Comparison of ENCODE assay signal across 8 mouse cellular contexts in the genomic region with DNA sequence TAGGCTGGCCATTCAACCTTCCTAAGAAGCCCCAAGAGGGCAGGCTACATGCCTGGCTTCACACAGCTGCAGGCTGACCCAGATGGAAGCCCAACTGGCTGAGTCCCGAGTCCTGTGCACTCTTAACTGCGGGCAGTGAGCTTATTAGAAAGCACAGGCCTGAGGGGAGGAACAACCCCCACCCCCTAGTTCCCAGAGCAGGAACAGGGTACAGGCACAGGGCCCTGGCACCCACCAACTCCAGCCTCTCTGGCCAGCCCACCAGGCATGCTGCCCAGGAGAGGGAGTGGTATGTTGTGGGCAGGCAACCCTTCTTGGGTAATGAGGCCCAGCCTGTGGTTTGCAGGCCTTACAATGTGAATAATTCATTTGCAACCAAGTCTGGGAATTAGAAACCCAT. TPM values are rescaled to one million over a fixed set of nuclear protein-coding genes. Genes with fewer than 3 reads are reported as not detected.
DNase-seq lines count a peak whose midpoint lies in the region; ATAC-seq lines count a peak whose summit lies in the region.

No protein-coding gene starts in this region.

- H3K9me3 ChIP-seq in heart, embryonic 10.5 days = no peaks in the 10 kb centered on the region
- no peaks in the 10 kb centered on the region for H3K9me3 ChIP-seq in heart, embryonic 12.5 days (replicated peaks)

- H3K27me3 ChIP-seq in heart, embryonic 10.5 days (ENCODE audit: insufficient read depth, poor library complexity, severe bottlenecking) = no peaks in the 10 kb centered on the region
- H3K27me3 ChIP-seq in heart, embryonic 12.5 days (replicated peaks) = no peaks in the 10 kb centered on the region; the same call in 1 of the 2 replicates

- 83% methylated on average over 2 of the region's 2 CpGs for WGBS in heart, embryonic 10.5 days
- 72% methylated on average over 2 of the region's 2 CpGs for WGBS in heart, embryonic 12.5 days

- no peak for ATAC-seq in heart, embryonic 12.5 days (ENCODE audit: insufficient number of reproducible peaks, low FRiP score)

- no peak overlapping the region for H3K9ac ChIP-seq in heart, embryonic 12.5 days

- H3K4me1 ChIP-seq in heart, embryonic 10.5 days = peaks cover 60% of the 10 kb centered on the region
- H3K4me1 ChIP-seq in heart, embryonic 12.5 days (replicated peaks) = peaks cover 53% of the 10 kb centered on the region

- no peak overlapping the region for H3K4me3 ChIP-seq in heart, embryonic 10.5 days
- no peak overlapping the region for H3K4me3 ChIP-seq in heart, embryonic 12.5 days

- H3K4me2 ChIP-seq in heart, embryonic 12.5 days = no peak overlapping the region

- DNase-seq in heart, embryonic 10.5 days (ENCODE audit: low spot score) = no peak
- DNase-seq in Muller cell, postnatal 12 days (ENCODE audit: inconsistent ontology term) = peak; percentile 97
- DNase-seq in gastrocnemius, adult 18-20 months (ENCODE audit: low spot score) = peak; percentile 73
- DNase-seq in layer of hippocampus, postnatal 14 days (ENCODE audit: low spot score in 2 of 2) = peak; percentile 69 to 91
- DNase-seq in right cerebral cortex, postnatal 10 days (ENCODE audit: low spot score in 2 of 2) = peak; percentile 89 to 92
- no peak for DNase-seq in urinary bladder, adult 2 months (ENCODE audit: low spot score)
- DNase-seq in lung, postnatal 36 days = no peak

- H3K36me3 ChIP-seq in heart, embryonic 10.5 days = no peaks in the 10 kb centered on the region
- no peaks in the 10 kb centered on the region for H3K36me3 ChIP-seq in heart, embryonic 12.5 days

- H3K27ac ChIP-seq in heart, embryonic 10.5 days = peak overlapping the region; percentile 39
- H3K27ac ChIP-seq in heart, embryonic 12.5 days (ENCODE audit: poor library complexity, severe bottlenecking) = no peak overlapping the region

RNA-seq across cellular contexts. Expression of a gene that starts 7.1 kb away (rescaled TPM):
- 15.2 and 18.5 TPM in 2 replicates for polyA plus RNA-seq in heart, embryonic 10.5 days (2016; fragmentation: Nextera tagmentation; extraction: Ambion mirVana)
- polyA plus RNA-seq in heart, embryonic 12.5 days (2016; fragmentation: Nextera tagmentation; extraction: Ambion mirVana) = 7.6 and 9.1 TPM in 2 replicates
- total RNA-seq in gastrocnemius, adult 18-20 months (2021) = under 1 TPM in 1 of 2 experiments, not detected in 1; 0.05 TPM
- total RNA-seq in layer of hippocampus, postnatal 14 days (2021) = 1 to 10 TPM; 6.6 to 8.5 TPM
- polyA plus RNA-seq in urinary bladder, adult 2 months (2012; rRNA removed) = 3.3 and 4.5 TPM in 2 replicates

Comparison
In these comparisons a context has a peak if more than half of its experiments do, and no peak if none do; other contexts are left out.
1. DNase-seq: peak in Muller cell, postnatal 12 days (single experiment), gastrocnemius, adult 18-20 months (single experiment), layer of hippocampus, postnatal 14 days (2 of 2) and right cerebral cortex, postnatal 10 days (2 of 2); none in heart, embryonic 10.5 days (single experiment), urinary bladder, adult 2 months (single experiment) and lung, postnatal 36 days (single experiment).